Mouse (Mus musculus) midbrain, embryonic 14.5 days (tissue): ENCODE data around the gene Maml1. TPM values are rescaled to one million over a fixed set of nuclear protein-coding genes. Genes with fewer than 3 reads are reported as not detected.

Source experiments
- ATAC-seq: fragments of 200-750 bp; cut with Nextera tagmentation; 2 replicates; pipeline ENCODE4 v1.8.0; 2017; ENCODE audit warnings: moderate number of reproducible peaks, moderate library complexity; ENCODE audit not compliant: low FRiP score, low TSS enrichment
- DNase-seq: peaks from one replicate; pipeline ENCODE4 v3.0.0-alpha.2; 2015
- H3K27ac ChIP-seq: fragments of 300-500 bp; sonication (generic); replicated peaks from 2 replicates; pipeline ENCODE4 v1.5.1; 2014; ENCODE audit warnings: mild to moderate bottlenecking, low read depth, low read length, moderate library complexity
- H3K27me3 ChIP-seq: fragments of 300-500 bp; sonication (generic); 2 replicates; pipeline ENCODE4 v1.6.1; 2014; ENCODE audit warnings: low read length, control low read depth, mixed read lengths; ENCODE audit not compliant: control insufficient read depth, insufficient read depth
- H3K36me3 ChIP-seq: fragments of 300-500 bp; sonication (generic); 2 replicates; pipeline ENCODE4 v1.6.1; 2014; ENCODE audit warnings: low read length, control low read depth; ENCODE audit not compliant: control insufficient read depth, insufficient read depth
- H3K4me1 ChIP-seq: fragments of 300-500 bp; sonication (generic); 2 replicates; pipeline ENCODE4 v1.6.1; 2014; ENCODE audit warnings: mild to moderate bottlenecking, antibody characterized with exemption, low read length, control low read depth; ENCODE audit not compliant: control insufficient read depth, insufficient read depth
- H3K4me2 ChIP-seq: fragments of 300-500 bp; sonication (generic); 2 replicates; pipeline ENCODE4 v1.6.1; 2014; ENCODE audit warnings: mild to moderate bottlenecking, low read length, moderate library complexity
- H3K4me3 ChIP-seq: fragments of 300-500 bp; sonication (generic); replicated peaks from 2 replicates; pipeline ENCODE4 v1.5.1; 2014; ENCODE audit warnings: low read depth, low read length
- H3K9ac ChIP-seq: fragments of 300-500 bp; sonication (generic); replicated peaks from 2 replicates; pipeline ENCODE4 v1.6.1; 2014; ENCODE audit warnings: mild to moderate bottlenecking, low read length, moderate library complexity
- H3K9me3 ChIP-seq: fragments of 300-500 bp; sonication (generic); 2 replicates; pipeline ENCODE4 v1.6.1; 2016; ENCODE audit warnings: low read length, control low read depth, mixed read lengths; ENCODE audit not compliant: control insufficient read depth
- WGBS: fragments of 180-500 bp; shearing (Covaris S2); extraction: QIAGEN DNeasy Blood & Tissue Kit; methylation state at CpG from one replicate; pipeline ENCODE4 v1.1.7; 2014; 5-methylcytosine and 5-hydroxymethylcytosine counted together
- polyA plus RNA-seq: library from polyadenylated mRNA; unstranded; fragments of >200 nt; fragmentation: Nextera tagmentation; extraction: Ambion mirVana; gene quantifications from 2 replicates; pipeline ENCODE4 v1.2.1, GENCODE M21; 2014

Maml1 gene
- polyA plus RNA-seq, 1 experiment from 2014 or later = 5.6 TPM

DNA sequence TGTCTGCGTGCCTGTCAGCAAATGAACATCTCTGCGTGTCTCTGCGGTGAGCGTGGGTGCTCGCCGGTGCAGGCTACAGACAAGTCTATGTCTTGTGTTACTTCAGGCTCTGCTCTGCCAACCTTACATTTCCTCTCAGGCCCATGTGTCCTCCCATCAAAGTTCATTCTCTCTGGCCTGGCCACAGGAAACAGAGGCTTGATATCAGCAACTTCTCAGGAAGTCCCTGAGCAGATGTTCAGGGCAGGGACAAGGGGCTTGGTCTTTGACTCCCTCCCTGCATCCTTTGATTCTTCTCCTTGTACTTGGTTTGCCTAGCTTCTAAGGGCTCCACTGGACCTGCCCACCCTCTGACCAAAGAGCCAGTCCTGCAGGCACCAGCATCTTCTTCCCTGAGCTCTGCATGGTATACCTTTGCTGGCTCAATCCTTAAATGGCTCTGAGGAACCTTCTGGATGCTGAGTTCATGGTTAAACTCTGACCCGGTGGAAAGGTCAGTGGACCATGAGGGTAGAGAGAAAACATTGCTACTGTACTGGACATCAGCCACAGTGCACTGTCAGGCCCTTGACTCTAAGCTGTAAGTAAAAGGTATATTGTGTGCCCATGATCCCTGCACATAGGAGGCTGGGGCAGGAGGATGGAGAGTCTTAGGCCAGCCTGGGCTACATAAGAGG, 51.7 kb downstream of the Maml1 start:
- no peak overlapping the region for H3K27ac ChIP-seq
- H3K9me3 ChIP-seq = no peaks in the 10 kb centered on the region
- 92% methylated on average over 7 of the region's 7 CpGs for WGBS
- peaks cover 3% of the 10 kb centered on the region for H3K36me3 ChIP-seq
- DNase-seq (no peak), ATAC-seq (no peak)
- H3K4me3 ChIP-seq = no peak overlapping the region
- H3K9ac ChIP-seq = no peak overlapping the region
- no peak overlapping the region for H3K4me2 ChIP-seq
- peaks cover 11% of the 10 kb centered on the region; the same call in 1 of the 2 replicates for H3K27me3 ChIP-seq
- peaks cover 14% of the 10 kb centered on the region for H3K4me1 ChIP-seq

DNA sequence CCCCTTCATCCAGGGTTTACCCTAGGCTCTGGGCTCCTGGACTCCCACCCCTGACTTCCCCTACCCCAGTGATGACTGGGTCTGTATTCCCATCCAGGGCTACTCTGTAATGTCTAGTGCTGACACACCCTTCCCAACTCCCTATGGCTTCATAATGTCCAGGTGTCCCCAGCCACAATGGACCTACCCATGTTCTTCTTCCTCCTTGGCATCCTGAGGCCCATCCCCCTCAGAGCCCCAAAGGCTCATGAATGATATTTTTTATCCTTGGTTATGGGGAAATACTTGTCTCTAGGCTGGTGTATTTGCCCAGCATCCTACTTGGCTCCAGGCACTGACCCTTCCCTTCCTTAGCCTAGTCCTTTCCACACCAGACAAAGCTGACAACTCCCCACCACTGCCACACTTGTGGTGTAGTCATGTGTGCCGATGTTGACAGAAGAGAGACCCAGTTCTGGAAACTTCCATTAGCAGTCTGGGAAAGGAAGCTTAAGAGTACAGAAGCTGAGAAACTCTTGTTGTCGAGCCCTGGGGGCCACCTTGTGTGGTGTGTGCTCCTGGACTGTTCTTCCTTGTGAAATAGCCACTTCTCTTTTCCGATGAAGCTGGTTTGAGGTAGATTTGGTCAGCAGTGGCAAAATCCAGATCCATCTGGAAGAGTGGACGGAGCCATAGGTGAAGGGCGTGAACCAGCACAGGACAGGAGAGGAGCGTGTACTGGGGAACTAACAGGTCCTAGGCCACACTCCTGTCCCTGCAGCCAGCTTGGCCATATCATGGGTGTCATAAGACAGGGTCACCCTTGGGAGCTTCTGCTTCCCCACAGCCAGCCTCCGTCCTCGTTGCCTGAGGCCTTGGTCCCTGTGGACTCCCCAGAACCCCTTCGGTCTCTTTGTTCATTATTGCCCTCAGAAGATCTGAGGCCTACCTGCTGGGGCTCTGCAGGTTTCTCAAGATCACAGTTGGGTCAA, 53.0 kb downstream of the Maml1 start:
- WGBS = 93% methylated on average over 9 of the region's 9 CpGs
- no peaks in the 10 kb centered on the region for H3K9me3 ChIP-seq
- no peak overlapping the region for H3K27ac ChIP-seq
- peaks cover 14% of the 10 kb centered on the region for H3K4me1 ChIP-seq
- H3K27me3 ChIP-seq = peaks cover 11% of the 10 kb centered on the region; the same call in 1 of the 2 replicates
- no peak for DNase-seq
- H3K4me3 ChIP-seq = no peak overlapping the region
- no peak overlapping the region for H3K4me2 ChIP-seq
- no peak for ATAC-seq
- H3K9ac ChIP-seq = no peak overlapping the region
- peaks cover 15% of the 10 kb centered on the region for H3K36me3 ChIP-seq

DNA sequence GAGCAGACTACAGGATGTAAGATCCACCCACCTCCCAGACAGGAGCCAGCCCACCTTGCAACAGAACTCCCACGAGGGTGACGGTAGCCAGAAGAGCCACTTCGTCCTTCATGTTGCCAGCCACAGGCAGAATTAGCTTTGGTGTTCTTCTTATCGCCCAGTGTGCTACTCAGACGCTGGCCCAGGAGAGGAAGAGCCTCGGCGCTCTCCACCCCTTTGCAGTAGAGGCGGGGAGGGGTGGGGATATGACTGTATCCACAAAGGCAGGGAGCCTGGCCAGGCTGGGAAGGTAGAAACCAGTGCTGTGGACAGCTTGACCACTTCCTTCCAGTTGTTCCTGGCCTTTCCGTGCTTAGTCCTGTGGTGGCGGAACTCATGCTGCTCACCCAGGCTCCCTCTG, 53.8 kb downstream of the Maml1 start, which contains the start of gene Ltc4s:
Gene Ltc4s (minus strand): TSS at position 293 of the 400 bp plus-strand sequence.
- no peaks in the 10 kb centered on the region for H3K9me3 ChIP-seq
- peaks cover 23% of the 10 kb centered on the region for H3K36me3 ChIP-seq
- peaks cover 11% of the 10 kb centered on the region; the same call in 1 of the 2 replicates for H3K27me3 ChIP-seq
- WGBS = 49% methylated on average over 10 of the region's 10 CpGs
- no peak within 1 kb of the TSS; the same call in 1 of the 2 replicates for H3K9ac ChIP-seq
- no peak for DNase-seq
- H3K4me2 ChIP-seq = peak within 1 kb of the TSS; percentile 93
- peaks cover 14% of the 10 kb centered on the region for H3K4me1 ChIP-seq
- ATAC-seq = no peak
- no peak within 1 kb of the TSS for H3K27ac ChIP-seq
- peak within 1 kb of the TSS; percentile 48 for H3K4me3 ChIP-seq

DNA sequence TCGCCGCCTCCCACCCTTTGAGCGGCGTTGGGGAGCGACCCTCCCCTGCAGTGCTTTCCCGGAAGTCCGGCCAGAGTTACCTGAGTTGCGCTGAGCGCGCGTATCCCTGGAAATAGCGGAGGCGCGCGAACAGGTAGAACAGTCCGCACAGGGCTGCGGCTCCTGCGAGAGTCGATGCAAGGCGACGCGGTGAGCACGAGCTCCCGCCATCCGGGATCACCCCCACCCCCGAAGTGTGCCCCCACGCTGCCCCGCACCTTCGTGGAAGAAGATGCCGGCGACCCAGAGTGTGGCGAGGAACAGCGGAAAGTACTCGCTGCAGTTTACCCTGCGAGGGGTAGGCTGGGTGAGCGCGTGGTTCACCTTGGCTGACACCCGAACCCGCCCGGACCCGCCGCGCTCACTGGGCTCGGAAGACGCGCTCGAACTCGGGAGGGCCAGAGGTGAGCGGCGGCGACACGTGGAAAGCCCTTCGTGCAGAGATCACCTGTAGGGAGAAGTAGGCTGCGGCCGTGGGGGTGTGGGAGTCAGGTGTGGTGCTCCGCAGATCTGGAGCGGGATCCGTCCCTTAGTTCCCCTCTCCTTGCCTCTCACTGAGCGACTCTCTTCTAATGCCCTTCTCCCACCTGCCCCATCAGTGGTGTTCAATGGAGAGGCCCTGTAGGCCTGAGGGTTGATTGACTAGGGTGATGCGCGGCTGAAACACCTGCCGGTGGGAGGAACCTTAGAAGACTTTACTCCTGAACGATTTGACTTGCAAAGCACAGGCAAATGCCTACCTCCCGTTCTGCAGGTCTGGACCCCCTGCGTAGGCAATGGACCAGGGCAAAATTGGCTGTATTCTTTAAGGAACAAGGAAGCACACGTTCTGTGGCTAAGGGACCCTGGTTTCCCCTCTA, 54.9 kb downstream of the Maml1 start:
- Histone ChIP-seq H3K4me2 (peak overlapping the region; percentile 93), H3K36me3 (peaks cover 34% of the 10 kb centered on the region), H3K4me1 (peaks cover 14% of the 10 kb centered on the region), H3K9me3 (no peaks in the 10 kb centered on the region), H3K4me3 (peak overlapping the region; percentile 48), H3K9ac (peak overlapping the region; percentile 45), H3K27ac (no peak overlapping the region), H3K27me3 (peaks cover 11% of the 10 kb centered on the region; the same call in 1 of the 2 replicates)
- WGBS = 2% methylated on average over 66 of the region's 66 CpGs
- DNase-seq (no peak), ATAC-seq (0 out of 2 replicates have a peak, but pooled peaks have one; percentile 5)

DNA sequence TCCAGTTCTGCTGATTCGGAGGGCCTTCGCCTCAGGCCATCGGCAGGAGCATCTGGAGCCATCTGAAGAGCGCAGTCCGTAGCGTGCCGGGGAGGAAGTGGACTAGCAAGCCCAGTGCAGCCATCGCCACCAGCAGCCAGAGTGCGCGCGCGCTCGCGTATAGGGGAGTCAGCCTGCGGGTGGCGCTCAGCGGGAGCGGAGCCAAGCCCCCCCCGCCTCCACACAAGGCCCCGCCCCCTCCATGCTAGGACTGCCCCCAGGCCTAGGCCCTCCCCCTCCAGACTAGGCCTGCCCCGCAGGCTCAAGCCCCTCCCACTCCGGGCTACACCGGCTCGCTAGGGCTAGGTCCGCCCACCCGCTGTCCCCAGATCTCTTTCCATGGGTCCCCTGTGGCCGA, 55.6 kb downstream of the Maml1 start:
- H3K4me1 ChIP-seq = peaks cover 14% of the 10 kb centered on the region
- ATAC-seq (peak; percentile 81), DNase-seq (peak; percentile 92)
- H3K36me3 ChIP-seq = peaks cover 41% of the 10 kb centered on the region
- H3K9ac ChIP-seq = peak overlapping the region; percentile 45
- peak overlapping the region; percentile 93 for H3K4me2 ChIP-seq
- H3K4me3 ChIP-seq = peak overlapping the region; percentile 48
- under 1% methylated on average over 26 of the region's 27 CpGs for WGBS
- H3K9me3 ChIP-seq = no peaks in the 10 kb centered on the region
- no peak overlapping the region for H3K27ac ChIP-seq
- H3K27me3 ChIP-seq = peaks cover 11% of the 10 kb centered on the region; the same call in 1 of the 2 replicates

DNA sequence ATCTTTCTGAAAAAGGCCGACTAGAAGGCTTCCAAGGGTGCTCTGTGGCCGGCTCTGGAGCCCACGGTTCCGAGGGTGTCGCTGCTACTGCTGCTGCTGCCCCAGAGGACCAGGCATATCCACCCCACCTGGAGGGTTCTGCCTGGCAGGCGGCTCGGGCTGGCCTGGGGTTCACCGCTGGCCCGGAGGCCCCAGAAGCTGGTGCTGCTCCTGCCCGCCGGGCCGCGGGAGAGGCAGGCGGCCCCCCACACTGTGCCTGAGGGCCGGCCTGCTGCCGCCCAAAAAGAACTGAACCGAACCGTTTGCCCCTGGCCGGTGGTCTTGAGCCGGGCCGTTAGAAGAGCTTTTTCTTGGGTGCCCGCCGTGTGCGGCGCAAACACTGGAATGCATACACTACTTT, 57.5 kb downstream of the Maml1 start:
- Histone ChIP-seq H3K27me3 (peaks cover 20% of the 10 kb centered on the region; the same call in 1 of the 2 replicates), H3K4me1 (peaks cover 18% of the 10 kb centered on the region), H3K9me3 (no peaks in the 10 kb centered on the region), H3K36me3 (peaks cover 47% of the 10 kb centered on the region), H3K4me2 (no peak overlapping the region), H3K4me3 (no peak overlapping the region), H3K27ac (no peak overlapping the region), H3K9ac (no peak overlapping the region)
- ATAC-seq (no peak), DNase-seq (no peak)
- WGBS = 91% methylated on average over 25 of the region's 25 CpGs

DNA sequence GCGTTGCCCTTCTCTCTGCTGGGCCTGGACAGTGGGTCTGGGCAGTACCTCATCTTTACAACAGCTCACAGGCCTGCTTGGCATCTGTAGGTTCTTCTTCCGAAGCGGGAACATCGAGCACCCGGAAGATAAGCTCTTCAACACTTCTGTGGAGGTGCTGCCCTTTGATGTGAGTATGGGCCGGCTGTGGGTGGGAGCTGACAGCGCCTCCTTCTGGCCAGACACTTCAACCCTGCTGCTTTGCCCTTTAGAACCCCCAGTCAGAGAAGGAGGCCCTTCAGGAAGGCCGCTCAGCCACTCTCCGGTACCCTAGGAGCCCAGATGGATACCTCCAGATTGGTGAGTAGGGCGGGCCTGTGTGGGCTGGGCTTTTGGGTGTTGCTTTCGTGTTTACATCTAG, 58.1 kb downstream of the Maml1 start:
- H3K36me3 ChIP-seq = peaks cover 47% of the 10 kb centered on the region
- 87% methylated on average over 11 of the region's 11 CpGs for WGBS
- peaks cover 18% of the 10 kb centered on the region for H3K4me1 ChIP-seq
- H3K9ac ChIP-seq = no peak overlapping the region
- no peaks in the 10 kb centered on the region for H3K9me3 ChIP-seq
- ATAC-seq (no peak), DNase-seq (no peak)
- no peak overlapping the region for H3K4me2 ChIP-seq
- H3K27me3 ChIP-seq = peaks cover 20% of the 10 kb centered on the region; the same call in 1 of the 2 replicates
- no peak overlapping the region for H3K27ac ChIP-seq
- no peak overlapping the region for H3K4me3 ChIP-seq

DNA sequence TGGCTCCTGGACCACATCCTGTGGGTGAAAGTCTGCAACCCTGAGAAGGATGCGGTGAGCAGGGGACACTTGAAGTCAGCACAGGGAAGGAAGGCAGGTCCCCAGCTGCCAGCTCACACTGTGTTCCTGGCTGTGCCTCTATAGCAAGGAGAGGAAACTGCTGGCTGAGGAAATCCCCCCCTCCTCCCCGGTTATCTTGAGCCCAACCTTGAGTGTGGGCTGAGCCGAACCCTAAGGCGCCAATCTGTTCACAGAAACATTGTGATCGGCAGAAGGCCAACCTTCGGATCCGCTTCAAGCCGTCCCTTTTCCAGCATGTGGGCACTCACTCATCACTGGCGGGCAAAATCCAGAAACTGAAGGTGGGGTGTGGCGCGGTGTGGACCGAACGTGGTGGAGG, 59.1 kb downstream of the Maml1 start:
- H3K36me3 ChIP-seq = peaks cover 50% of the 10 kb centered on the region
- WGBS = 97% methylated on average over 13 of the region's 13 CpGs
- H3K4me2 ChIP-seq = no peak overlapping the region
- ATAC-seq (no peak), DNase-seq (no peak)
- H3K4me3 ChIP-seq = no peak overlapping the region
- H3K9me3 ChIP-seq = no peaks in the 10 kb centered on the region
- H3K4me1 ChIP-seq = peaks cover 22% of the 10 kb centered on the region
- H3K27me3 ChIP-seq = peaks cover 17% of the 10 kb centered on the region; the same call in 1 of the 2 replicates
- H3K9ac ChIP-seq = no peak overlapping the region
- no peak overlapping the region for H3K27ac ChIP-seq
